Mouse (Mus musculus): ENCODE measurements at regions not wholly inside any gene's neighbourhood (a gene's known extent, or its start where the extent isn't known, plus 50 kb on each side); places are given as distances from the start of the nearest gene placed in this dataset.
"Not testable (repeated sequence)": the region's sequence is repeated elsewhere in the genome, so short reads cannot be mapped to it uniquely, and the experiment has no call there.

GRCm38 (mm10) chr17:84844950-84845349 lies 54.4 kb upstream of the Lrpprc start:
- DNase-seq (ENCODE audit: extremely low read depth, insufficient read length, low spot score), result no peak

GRCm38 (mm10) chr17:84846141-84846540 lies 55.6 kb upstream of the Lrpprc start:
- DNase-seq (ENCODE audit: extremely low read depth, insufficient read length, low spot score), result no peak

GRCm38 (mm10) chr17:84848385-84849030 lies 57.9 kb upstream of the Lrpprc start:
- no peak for DNase-seq (ENCODE audit: extremely low read depth, insufficient read length, low spot score)

GRCm38 (mm10) chr17:84849031-84849405 lies 58.4 kb upstream of the Lrpprc start:
- DNase-seq (ENCODE audit: extremely low read depth, insufficient read length, low spot score), result no peak

- DNase-seq (ENCODE audit: extremely low read depth, insufficient read length, low spot score), result no peak
These were observed 59.9 kb upstream of the Lrpprc start for GRCm38 (mm10) chr17:84850464-84850863.

GRCm38 (mm10) chr17:84850893-84851292 lies 60.3 kb upstream of the Lrpprc start:
- DNase-seq (ENCODE audit: extremely low read depth, insufficient read length, low spot score), result no peak

- DNase-seq (ENCODE audit: extremely low read depth, insufficient read length, low spot score), result no peak
These were observed 66.4 kb upstream of the Lrpprc start for GRCm38 (mm10) chr17:84856971-84857370.

GRCm38 (mm10) chr17:84858830-84859229 lies 68.2 kb upstream of the Lrpprc start:
- DNase-seq (ENCODE audit: extremely low read depth, insufficient read length, low spot score), result no peak

GRCm38 (mm10) chr17:84859916-84860315 lies 69.3 kb upstream of the Lrpprc start:
- no peak for DNase-seq (ENCODE audit: extremely low read depth, insufficient read length, low spot score)

GRCm38 (mm10) chr17:84860835-84861234 lies 70.2 kb upstream of the Lrpprc start:
- no peak for DNase-seq (ENCODE audit: extremely low read depth, insufficient read length, low spot score)

- DNase-seq (ENCODE audit: extremely low read depth, insufficient read length, low spot score), result not testable (repeated sequence)
These were observed 73.6 kb upstream of the Lrpprc start for GRCm38 (mm10) chr17:84864231-84864630.

GRCm38 (mm10) chr17:84865158-84865557 lies 74.6 kb upstream of the Lrpprc start:
- no peak for DNase-seq (ENCODE audit: extremely low read depth, insufficient read length, low spot score)

- no peak for DNase-seq (ENCODE audit: extremely low read depth, insufficient read length, low spot score)
These were observed 75.0 kb upstream of the Lrpprc start for GRCm38 (mm10) chr17:84865566-84865965.

- no peak for DNase-seq (ENCODE audit: extremely low read depth, insufficient read length, low spot score)
These were observed 78.6 kb upstream of the Lrpprc start for GRCm38 (mm10) chr17:84869074-84869722.

- DNase-seq (ENCODE audit: extremely low read depth, insufficient read length, low spot score), result no peak
These were observed 83.0 kb upstream of the Lrpprc start for GRCm38 (mm10) chr17:84873554-84873953.

GRCm38 (mm10) chr17:84874494-84874893 lies 82.0 kb upstream of the Ppm1b start:
- DNase-seq (ENCODE audit: extremely low read depth, insufficient read length, low spot score), result no peak

- no peak for DNase-seq (ENCODE audit: extremely low read depth, insufficient read length, low spot score)
These were observed 81.5 kb upstream of the Ppm1b start for GRCm38 (mm10) chr17:84875031-84875430.

- no peak for DNase-seq (ENCODE audit: extremely low read depth, insufficient read length, low spot score)
These were observed 80.5 kb upstream of the Ppm1b start for GRCm38 (mm10) chr17:84876037-84876436.

- DNase-seq (ENCODE audit: extremely low read depth, insufficient read length, low spot score), result no peak
These were observed 79.2 kb upstream of the Ppm1b start for GRCm38 (mm10) chr17:84877176-84877863.

- peak; percentile 43 for DNase-seq (ENCODE audit: extremely low read depth, insufficient read length, low spot score)
These were observed 78.7 kb upstream of the Ppm1b start for GRCm38 (mm10) chr17:84877864-84878224.

GRCm38 (mm10) chr17:84878316-84878715 lies 78.2 kb upstream of the Ppm1b start:
- DNase-seq (ENCODE audit: extremely low read depth, insufficient read length, low spot score), result peak; percentile 12

- DNase-seq (ENCODE audit: extremely low read depth, insufficient read length, low spot score), result peak; percentile 36
These were observed 77.4 kb upstream of the Ppm1b start for GRCm38 (mm10) chr17:84879146-84879545.

Data from 3134 (cell line).